Mouse (Mus musculus) neural tube, embryonic 11.5 days (tissue): ENCODE data around the gene Ccdc89. TPM values are rescaled to one million over a fixed set of nuclear protein-coding genes. Genes with fewer than 3 reads are reported as not detected.

Source experiments
- ATAC-seq: fragments of 200-750 bp; cut with Nextera tagmentation; 2 replicates; pipeline ENCODE4 v1.8.0; 2017; ENCODE audit warnings: moderate number of reproducible peaks, mild to moderate bottlenecking, moderate TSS enrichment, moderate library complexity; ENCODE audit not compliant: insufficient read depth, low FRiP score, low TSS enrichment
- DNase-seq: peaks from one replicate; pipeline ENCODE4 v3.0.0-alpha.2; 2015; ENCODE audit warnings: low spot score
- H3K27ac ChIP-seq: fragments of 300-500 bp; sonication (generic); 2 replicates; pipeline ENCODE4 v1.5.1; 2014; ENCODE audit warnings: low read depth, mild to moderate bottlenecking, low read length
- H3K27me3 ChIP-seq: fragments of 300-500 bp; sonication (generic); 2 replicates; pipeline ENCODE4 v1.6.1; 2014; ENCODE audit warnings: mild to moderate bottlenecking, low read length, mixed read lengths; ENCODE audit not compliant: control insufficient read depth, insufficient read depth
- H3K36me3 ChIP-seq: fragments of 300-500 bp; sonication (generic); 2 replicates; pipeline ENCODE4 v1.6.1; 2014; ENCODE audit warnings: mild to moderate bottlenecking, low read length, moderate library complexity, mixed read lengths; ENCODE audit not compliant: control insufficient read depth, insufficient read depth
- H3K4me1 ChIP-seq: fragments of 300-500 bp; sonication (generic); 2 replicates; pipeline ENCODE4 v1.6.1; 2014; ENCODE audit warnings: low read length, mixed read lengths; ENCODE audit not compliant: control insufficient read depth, insufficient read depth
- H3K4me2 ChIP-seq: fragments of 300-500 bp; sonication (generic); 2 replicates; pipeline ENCODE4 v1.6.1; 2014; ENCODE audit warnings: low read depth, mild to moderate bottlenecking, moderate library complexity
- H3K4me3 ChIP-seq: fragments of 300-500 bp; sonication (generic); 2 replicates; pipeline ENCODE4 v1.5.1; 2014; ENCODE audit warnings: low read depth, low read length
- H3K9ac ChIP-seq: fragments of 300-500 bp; sonication (generic); 2 replicates; pipeline ENCODE4 v1.6.1; 2014; ENCODE audit warnings: mild to moderate bottlenecking, low read length
- H3K9me3 ChIP-seq: fragments of 300-500 bp; sonication (generic); 2 replicates; pipeline ENCODE4 v1.6.1; 2016; ENCODE audit warnings: low read length; ENCODE audit not compliant: control insufficient read depth
- WGBS: fragments of 180-500 bp; shearing (Covaris S2); extraction: QIAGEN DNeasy Blood & Tissue Kit; methylation state at CpG from one replicate; pipeline ENCODE4 v1.1.7; 2014; 5-methylcytosine and 5-hydroxymethylcytosine counted together
- polyA plus RNA-seq: library from polyadenylated mRNA; unstranded; fragments of >200 nt; fragmentation: Nextera tagmentation; extraction: Ambion mirVana; gene quantifications from 2 replicates; pipeline ENCODE4 v1.2.1, GENCODE M21; 2014

The Ccdc89 gene
- polyA plus RNA-seq, 1 experiment from 2014 or later, result 3.0 TPM

DNA sequence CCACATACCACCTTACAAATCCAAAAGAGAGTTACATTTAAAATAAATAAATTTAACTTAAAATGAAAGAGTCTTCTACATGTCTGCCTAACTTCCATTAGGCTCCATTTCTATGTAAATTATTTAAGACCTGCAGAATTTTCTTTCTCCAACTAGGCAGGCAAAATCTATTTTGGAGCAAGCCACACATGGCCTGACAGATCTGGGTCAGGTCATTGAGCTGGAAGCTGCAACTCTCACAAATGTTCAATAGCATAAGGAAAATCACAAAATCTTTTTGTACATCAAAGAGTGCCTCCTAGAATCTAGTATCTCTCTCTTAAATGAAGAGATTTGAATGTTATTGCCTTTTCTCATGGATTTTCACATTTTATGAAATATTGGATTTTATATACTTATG, 5.8 kb downstream of the Ccdc89 start:
- H3K4me2 ChIP-seq, result no peak overlapping the region
- no peak overlapping the region for H3K9ac ChIP-seq
- no peak for DNase-seq
- H3K27me3 ChIP-seq, result no peaks in the 10 kb centered on the region
- no peaks in the 10 kb centered on the region for H3K4me1 ChIP-seq
- no peak overlapping the region for H3K27ac ChIP-seq
- no peak overlapping the region for H3K4me3 ChIP-seq
- no peak for ATAC-seq
- no peaks in the 10 kb centered on the region for H3K9me3 ChIP-seq
- H3K36me3 ChIP-seq, result no peaks in the 10 kb centered on the region

GRCm38 (mm10) chr7:90440044-90440443, 13.7 kb downstream of the Ccdc89 start:
- Histone ChIP-seq H3K27me3 (no peaks in the 10 kb centered on the region), H3K4me1 (0 out of 2 replicates have a peak, but pooled peaks cover 3% of the 10 kb centered on the region), H3K36me3 (no peaks in the 10 kb centered on the region), H3K4me2 (no peak overlapping the region), H3K9me3 (no peaks in the 10 kb centered on the region), H3K9ac (no peak overlapping the region), H3K27ac (no peak overlapping the region), H3K4me3 (no peak overlapping the region)
- 90% methylated on average over 4 of the region's 4 CpGs for WGBS
- no peak for DNase-seq
- no peak for ATAC-seq

DNA sequence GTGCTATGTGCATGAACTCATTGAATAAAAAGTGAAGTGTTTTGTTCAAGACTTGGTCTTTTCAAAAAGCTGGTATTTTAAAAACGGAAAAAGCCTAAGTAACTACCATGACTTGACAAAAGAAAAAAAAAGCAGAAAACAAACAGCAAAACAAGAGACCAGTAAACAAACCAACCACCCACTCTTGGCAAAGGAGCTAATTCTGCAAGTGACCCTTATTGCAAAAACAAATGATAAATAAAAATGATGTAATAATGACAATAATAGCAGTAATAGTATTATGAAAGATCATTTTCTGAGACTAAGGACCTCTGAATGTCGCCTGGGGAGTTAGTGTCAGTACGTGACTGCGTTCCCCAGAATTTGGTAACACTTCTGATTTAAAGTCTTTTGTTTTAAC, 15.7 kb downstream of the Ccdc89 start:
- WGBS, result 11% methylated on average over 4 of the region's 4 CpGs
- peak overlapping the region; percentile 96 for H3K4me3 ChIP-seq
- H3K4me2 ChIP-seq, result peak overlapping the region; percentile 96
- no peaks in the 10 kb centered on the region for H3K9me3 ChIP-seq
- no peaks in the 10 kb centered on the region for H3K36me3 ChIP-seq
- DNase-seq (no peak), ATAC-seq (0 out of 2 replicates have a peak, but pooled peaks have one; percentile 16)
- H3K27me3 ChIP-seq, result no peaks in the 10 kb centered on the region
- peak overlapping the region; percentile 99 for H3K9ac ChIP-seq
- H3K27ac ChIP-seq, result no peak overlapping the region
- H3K4me1 ChIP-seq, result peaks cover 6% of the 10 kb centered on the region; the same call in 1 of the 2 replicates

DNA sequence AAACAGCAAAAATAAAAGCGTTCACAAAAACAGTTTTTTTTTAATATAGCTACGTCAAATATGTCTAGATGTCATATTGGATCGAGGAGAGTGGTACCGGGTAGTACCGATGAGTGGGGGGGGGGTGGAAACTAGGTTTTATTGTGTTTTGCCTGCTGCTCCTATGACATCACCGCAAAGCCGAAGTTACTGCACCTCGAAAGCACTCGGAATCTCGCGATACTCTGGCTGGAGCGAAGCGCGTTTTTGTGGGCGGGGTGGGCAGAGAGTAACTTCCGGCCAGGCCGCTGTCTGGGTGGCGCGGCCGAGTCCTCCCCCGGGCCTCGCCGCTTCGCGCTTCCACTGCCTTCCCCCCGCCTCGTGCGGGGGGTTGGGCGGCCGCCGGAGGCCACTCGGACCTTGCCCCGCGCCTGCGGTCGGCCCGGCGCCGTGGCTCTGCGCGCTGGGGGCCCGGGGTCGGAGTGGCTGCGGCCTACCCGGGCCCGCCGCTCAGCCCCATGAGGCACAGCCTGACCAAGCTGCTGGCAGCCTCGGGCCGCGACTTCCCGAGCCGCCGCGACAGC, 16.2 kb downstream of the Ccdc89 start, which contains the start of gene Crebzf:
Gene Crebzf, plus strand, starts transcription at position 212 of the 563 bp plus-strand sequence.
- Histone ChIP-seq H3K27ac (peak within 1 kb of the TSS; percentile 98), H3K4me3 (peak within 1 kb of the TSS; percentile 96), H3K9ac (peak within 1 kb of the TSS; percentile 99), H3K9me3 (no peaks in the 10 kb centered on the region), H3K27me3 (no peaks in the 10 kb centered on the region), H3K4me1 (peaks cover 6% of the 10 kb centered on the region; the same call in 1 of the 2 replicates), H3K4me2 (peak within 1 kb of the TSS; percentile 96), H3K36me3 (no peaks in the 10 kb centered on the region)
- WGBS, result under 1% methylated on average over 46 of the region's 54 CpGs
- DNase-seq (peak; percentile 98), ATAC-seq (peak; percentile 95)

GRCm38 (mm10) chr7:90443101-90444091, 17.0 kb downstream of the Ccdc89 start:
- peaks cover 6% of the 10 kb centered on the region; the same call in 1 of the 2 replicates for H3K4me1 ChIP-seq
- H3K4me2 ChIP-seq, result peak overlapping the region; percentile 96
- DNase-seq (peak; percentile 82), ATAC-seq (peak; percentile 67)
- no peaks in the 10 kb centered on the region for H3K9me3 ChIP-seq
- H3K27ac ChIP-seq, result peak overlapping the region; percentile 98
- WGBS, result under 1% methylated on average over 123 of the region's 123 CpGs
- H3K36me3 ChIP-seq, result no peaks in the 10 kb centered on the region
- peak overlapping the region; percentile 96 for H3K4me3 ChIP-seq
- no peaks in the 10 kb centered on the region for H3K27me3 ChIP-seq
- H3K9ac ChIP-seq, result peak overlapping the region; percentile 99

GRCm38 (mm10) chr7:90444206-90444605, 17.8 kb downstream of the Ccdc89 start:
- ATAC-seq (no peak), DNase-seq (no peak)
- H3K9ac ChIP-seq, result peak overlapping the region; percentile 99
- H3K36me3 ChIP-seq, result no peaks in the 10 kb centered on the region
- whole genome bisulfite sequencing, result under 1% methylated on average over 6 of the region's 6 CpGs
- peak overlapping the region; percentile 96 for H3K4me3 ChIP-seq
- H3K4me1 ChIP-seq, result peaks cover 6% of the 10 kb centered on the region; the same call in 1 of the 2 replicates
- peak overlapping the region; percentile 98; the same call in 1 of the 2 replicates for H3K27ac ChIP-seq
- no peaks in the 10 kb centered on the region for H3K9me3 ChIP-seq
- no peaks in the 10 kb centered on the region for H3K27me3 ChIP-seq
- H3K4me2 ChIP-seq, result peak overlapping the region; percentile 96

DNA sequence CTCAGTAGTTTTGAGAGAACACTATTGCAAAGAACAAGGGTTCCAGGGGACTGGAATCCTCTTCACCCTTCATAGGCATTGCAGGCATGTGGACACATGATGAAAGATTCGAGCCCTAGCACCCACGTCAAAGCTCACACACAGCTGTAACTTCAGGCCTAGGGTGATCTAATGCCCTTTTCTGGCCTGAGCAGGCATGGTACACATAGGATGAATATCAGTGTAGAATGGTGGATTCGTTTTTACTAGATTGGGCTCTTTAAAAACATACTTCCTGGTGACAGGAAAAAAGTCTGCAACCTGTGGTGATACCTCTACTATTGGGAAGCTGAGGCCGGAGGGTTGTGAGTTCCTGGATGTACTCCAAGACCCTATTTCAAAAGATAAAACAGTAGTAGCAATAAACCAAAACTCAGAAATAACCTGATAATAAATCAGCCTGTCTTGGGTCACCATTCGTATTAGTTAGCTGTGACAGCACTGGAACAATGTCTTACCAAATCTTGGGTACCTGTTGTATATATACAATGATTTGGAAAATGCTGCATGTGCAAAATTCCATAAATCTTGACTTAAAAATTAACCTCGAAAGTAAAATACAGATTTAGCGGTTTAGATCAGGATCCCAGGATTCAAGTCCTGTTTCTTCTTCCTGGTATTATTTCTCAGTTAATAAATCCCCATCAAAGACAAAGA, 29.9 kb downstream of the Ccdc89 start:
- Histone ChIP-seq H3K27ac (no peak overlapping the region), H3K9ac (peak overlapping the region; percentile 78; the same call in 1 of the 2 replicates), H3K4me2 (peak overlapping the region; percentile 65), H3K4me1 (peaks cover 9% of the 10 kb centered on the region), H3K9me3 (no peaks in the 10 kb centered on the region), H3K27me3 (no peaks in the 10 kb centered on the region), H3K36me3 (0 out of 2 replicates have a peak, but pooled peaks cover 2% of the 10 kb centered on the region), H3K4me3 (peak overlapping the region; percentile 70)
- ATAC-seq, result no peak
- DNase-seq, result no peak
- 38% methylated on average over 7 of the region's 7 CpGs for WGBS

DNA sequence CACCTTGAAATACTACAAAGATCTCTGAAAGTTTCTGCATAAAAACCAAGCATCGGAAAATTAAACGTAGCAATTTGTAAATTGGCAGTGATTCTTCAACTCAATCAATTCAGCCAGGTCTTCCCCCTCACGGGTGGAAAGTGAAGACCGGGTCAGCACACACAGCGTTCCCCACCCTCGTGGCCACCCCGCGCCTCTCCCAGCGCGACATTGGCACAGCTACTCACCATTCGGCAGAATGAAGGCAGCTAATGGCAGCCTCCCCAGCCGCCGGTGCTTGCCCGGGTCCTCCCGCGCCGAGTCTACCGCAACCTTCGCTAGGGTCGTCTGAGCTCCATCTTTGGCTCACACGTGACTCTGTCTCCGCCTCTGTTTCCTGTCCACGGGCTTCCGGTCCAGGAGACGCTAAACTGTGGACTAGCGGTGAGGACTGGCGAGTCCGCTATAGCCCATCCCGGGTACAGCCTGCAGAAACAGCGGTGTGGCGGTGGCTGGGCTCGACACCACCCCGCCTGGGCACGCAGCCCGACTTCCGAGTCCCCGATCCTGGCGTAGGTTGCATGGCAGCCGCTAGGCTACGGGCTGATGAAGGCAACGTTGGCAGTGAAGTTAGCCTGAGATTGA, 30.6 kb downstream of the Ccdc89 start, which contains the start of gene Tmem126a:
Gene Tmem126a, minus strand, starts transcription at position 385 of the 624 bp plus-strand sequence.
- Histone ChIP-seq H3K9ac (peak within 1 kb of the TSS; percentile 78), H3K36me3 (no peaks in the 10 kb centered on the region)

More for the DNA sequence above, 30.6 kb downstream of the Ccdc89 start, which contains the start of gene Tmem126a:
- peak; percentile 98 for ATAC-seq
- WGBS, result under 1% methylated on average over 41 of the region's 41 CpGs
- peaks cover 9% of the 10 kb centered on the region for H3K4me1 ChIP-seq
- H3K27ac ChIP-seq, result peak within 1 kb of the TSS; percentile 82
- no peaks in the 10 kb centered on the region for H3K27me3 ChIP-seq
- peak; percentile 90 for DNase-seq
- H3K4me2 ChIP-seq, result peak within 1 kb of the TSS; percentile 65
- H3K9me3 ChIP-seq, result no peaks in the 10 kb centered on the region
- peak within 1 kb of the TSS; percentile 70 for H3K4me3 ChIP-seq
